Mouse (Mus musculus) neural tube, embryonic 12.5 days (tissue): ENCODE data around the gene Gm13276. TPM values are rescaled to one million over a fixed set of nuclear protein-coding genes. Genes with fewer than 3 reads are reported as not detected.
"Not testable (repeated sequence)": the region's sequence is repeated elsewhere in the genome, so short reads cannot be mapped to it uniquely, and the experiment has no call there.

ENCODE experiments used
- ATAC-seq: fragments of 200-750 bp; cut with Nextera tagmentation; 2 replicates; pipeline ENCODE4 v1.8.0; 2017; ENCODE audit warnings: low read depth, mild to moderate bottlenecking, moderate TSS enrichment, moderate library complexity; ENCODE audit not compliant: low FRiP score
- H3K27ac ChIP-seq: fragments of 300-500 bp; sonication (generic); 2 replicates; pipeline ENCODE4 v1.5.1; 2016
- H3K27me3 ChIP-seq: fragments of 300-500 bp; sonication (generic); replicated peaks from 2 replicates; pipeline ENCODE4 v1.6.1; 2016; ENCODE audit warnings: mild to moderate bottlenecking
- H3K36me3 ChIP-seq: fragments of 300-500 bp; sonication (generic); 2 replicates; pipeline ENCODE4 v1.6.1; 2016; ENCODE audit warnings: mild to moderate bottlenecking
- H3K4me1 ChIP-seq: fragments of 300-500 bp; sonication (generic); 2 replicates; pipeline ENCODE4 v1.6.1; 2016
- H3K4me2 ChIP-seq: fragments of 300-500 bp; sonication (generic); replicated peaks from 2 replicates; pipeline ENCODE4 v1.6.1; 2016; ENCODE audit warnings: mild to moderate bottlenecking
- H3K4me3 ChIP-seq: fragments of 300-500 bp; sonication (generic); 2 replicates; pipeline ENCODE4 v1.5.1; 2016
- H3K9ac ChIP-seq: fragments of 300-500 bp; sonication (generic); 2 replicates; pipeline ENCODE4 v1.6.1; 2016; ENCODE audit warnings: mild to moderate bottlenecking
- H3K9me3 ChIP-seq: fragments of 300-500 bp; sonication (generic); 2 replicates; pipeline ENCODE4 v1.6.1; 2016; ENCODE audit warnings: mild to moderate bottlenecking
- WGBS: fragments of 180-500 bp; shearing (Covaris S2); methylation state at CpG from one replicate; pipeline ENCODE4 v1.1.7; 2016; 5-methylcytosine and 5-hydroxymethylcytosine counted together
- polyA plus RNA-seq: library from polyadenylated mRNA; unstranded; fragments of >200 nt; fragmentation: Nextera tagmentation; extraction: Ambion mirVana; gene quantifications from 2 replicates; pipeline ENCODE4 v1.2.1, GENCODE M21; 2016

The Gm13276 gene
- polyA plus RNA-seq: not detected in 2 replicates

DNA sequence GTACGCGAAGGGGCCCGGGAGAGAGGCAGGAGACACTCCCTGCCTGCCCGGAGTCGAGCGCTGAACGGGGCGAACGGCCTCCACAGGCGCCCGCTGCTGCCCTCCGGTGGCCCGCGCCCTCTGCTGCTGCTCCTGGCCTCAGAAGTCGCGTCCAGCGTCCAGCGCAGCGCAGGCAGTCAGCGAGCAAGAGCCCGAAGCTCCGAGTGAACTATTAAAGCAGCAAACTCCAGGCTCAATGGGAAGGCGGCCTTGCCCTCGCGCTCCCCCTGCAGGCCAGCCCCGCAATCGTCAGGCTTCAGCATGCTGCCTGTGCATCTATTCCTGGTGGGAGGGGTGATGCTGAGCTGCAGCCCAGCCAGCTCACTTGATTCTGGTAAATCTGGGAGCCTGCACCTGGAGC lies at the start of gene Gm13276:
TSS of gene Gm13276 (plus strand) at position 301 of the 400 bp plus-strand sequence.
- H3K4me2 ChIP-seq, H3K9ac ChIP-seq, H3K4me3 ChIP-seq, H3K4me1 ChIP-seq, ATAC-seq, H3K27me3 ChIP-seq, H3K27ac ChIP-seq, H3K9me3 ChIP-seq, H3K36me3 ChIP-seq: not testable (repeated sequence)
- WGBS: no CpG with 5 or more reads among the region's 27 CpGs

DNA sequence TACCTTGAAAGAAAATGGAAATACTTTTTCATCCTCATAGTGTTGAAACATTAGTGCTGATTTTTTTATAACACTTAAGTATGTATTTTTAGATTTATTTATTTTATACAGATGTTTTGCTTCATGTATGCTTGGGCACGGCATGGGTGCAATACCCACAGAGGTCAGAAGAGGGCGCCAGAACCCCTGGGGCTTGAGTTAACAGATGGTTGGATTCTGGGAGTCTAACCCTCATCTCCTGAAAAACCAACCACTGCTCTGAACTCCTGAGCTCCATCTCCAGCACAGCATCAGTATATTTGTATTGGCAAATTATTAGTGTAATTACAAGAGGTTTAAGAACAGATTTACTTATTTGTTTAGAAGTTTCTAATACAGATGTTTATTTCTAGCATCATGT lies 47.0 kb upstream of the Gm13276 start:
- 6% methylated on average over 2 of the region's 2 CpGs for WGBS

DNA sequence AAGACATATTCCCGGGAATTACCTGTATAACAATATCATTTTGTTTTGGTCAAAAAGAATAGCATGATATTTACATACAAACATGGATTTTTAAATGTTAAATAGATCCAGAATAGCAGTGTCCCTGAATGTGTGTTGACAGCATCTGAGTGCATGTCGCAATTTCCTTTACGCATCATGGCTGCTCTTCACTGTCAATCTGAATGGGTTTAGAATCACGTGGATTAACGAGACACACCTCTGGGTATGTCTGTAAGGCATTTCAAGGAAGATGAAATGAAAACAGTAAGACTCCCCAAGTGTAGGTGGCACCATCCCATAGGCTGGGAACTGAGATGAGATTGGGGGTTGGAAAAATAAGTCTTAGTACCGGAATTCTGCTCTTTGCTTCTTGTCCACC lies 46.5 kb upstream of the Gm13276 start:
- Histone ChIP-seq H3K27ac (no peak overlapping the region), H3K4me2 (no peak overlapping the region), H3K27me3 (no peaks in the 10 kb centered on the region), H3K4me3 (no peak overlapping the region), H3K9me3 (no peaks in the 10 kb centered on the region), H3K36me3 (no peaks in the 10 kb centered on the region), H3K4me1 (no peaks in the 10 kb centered on the region), H3K9ac (no peak overlapping the region)
- WGBS: 94% methylated on average over 6 of the region's 6 CpGs
- no peak for ATAC-seq

More for the DNA sequence above, 47.0 kb upstream of the Gm13276 start:
- Histone ChIP-seq H3K4me2 (no peak overlapping the region), H3K4me1 (no peaks in the 10 kb centered on the region), H3K27me3 (no peaks in the 10 kb centered on the region), H3K27ac (no peak overlapping the region), H3K36me3 (no peaks in the 10 kb centered on the region), H3K9me3 (no peaks in the 10 kb centered on the region), H3K9ac (no peak overlapping the region), H3K4me3 (no peak overlapping the region)
- 0 out of 2 replicates have a peak, but pooled peaks have one; percentile 41 for ATAC-seq

- H3K9me3 ChIP-seq: no peaks in the 10 kb centered on the region
- no peaks in the 10 kb centered on the region for H3K36me3 ChIP-seq
- no peak for ATAC-seq
- H3K4me2 ChIP-seq: no peak overlapping the region
- H3K27ac ChIP-seq: no peak overlapping the region
- H3K4me3 ChIP-seq: no peak overlapping the region
- H3K27me3 ChIP-seq: no peaks in the 10 kb centered on the region
- no peaks in the 10 kb centered on the region for H3K4me1 ChIP-seq
- no peak overlapping the region for H3K9ac ChIP-seq
- 95% methylated on average over 4 of the region's 4 CpGs for WGBS
These were observed 44.1 kb upstream of the Gm13276 start for GRCm38 (mm10) chr4:88741426-88741825.

DNA sequence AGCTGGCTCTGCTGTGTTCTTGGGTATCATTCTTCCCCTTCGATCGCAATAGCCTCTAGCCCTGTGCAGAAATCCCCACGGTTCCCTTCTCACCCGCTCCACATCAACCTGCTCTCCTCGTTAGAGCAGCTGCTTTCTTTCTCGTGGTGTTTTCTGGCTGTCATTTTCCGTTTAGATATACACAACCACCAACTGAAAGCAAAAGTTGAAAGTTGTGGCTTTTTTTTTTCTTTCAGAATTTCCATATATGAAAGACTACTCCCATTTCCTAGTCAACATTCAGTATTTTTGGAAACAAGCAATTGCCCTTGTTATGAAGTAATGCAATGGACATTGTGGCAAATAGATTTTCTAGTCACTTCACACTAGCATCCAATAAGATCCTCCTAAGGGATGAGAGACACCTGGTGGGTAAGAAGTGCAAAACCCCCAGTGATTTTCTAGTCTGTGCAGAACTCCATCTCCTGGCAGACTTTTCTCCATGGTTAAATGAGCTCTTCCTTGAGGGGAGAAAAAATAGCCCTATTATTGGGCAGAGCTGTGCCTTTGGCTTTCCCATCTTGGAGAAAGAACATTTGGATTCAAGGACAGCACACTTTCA lies 42.6 kb upstream of the Gm13276 start:
- H3K9ac ChIP-seq: no peak overlapping the region
- 88% methylated on average over 7 of the region's 7 CpGs for WGBS

GRCm38 (mm10) chr4:88744207-88744606 lies 41.3 kb upstream of the Gm13276 start:
- no peak overlapping the region for H3K27ac ChIP-seq
- no peaks in the 10 kb centered on the region for H3K4me1 ChIP-seq
- H3K36me3 ChIP-seq: no peaks in the 10 kb centered on the region
- no peaks in the 10 kb centered on the region for H3K9me3 ChIP-seq
- no peak overlapping the region for H3K4me3 ChIP-seq
- H3K4me2 ChIP-seq: no peak overlapping the region
- H3K9ac ChIP-seq: no peak overlapping the region
- no peaks in the 10 kb centered on the region for H3K27me3 ChIP-seq
- ATAC-seq: no peak
- 72% methylated on average over 3 of the region's 3 CpGs for WGBS

More for the DNA sequence above, 42.6 kb upstream of the Gm13276 start:
- no peak overlapping the region for H3K4me2 ChIP-seq
- H3K36me3 ChIP-seq: no peaks in the 10 kb centered on the region
- no peak overlapping the region for H3K27ac ChIP-seq
- H3K4me1 ChIP-seq: no peaks in the 10 kb centered on the region
- H3K9me3 ChIP-seq: no peaks in the 10 kb centered on the region
- no peak overlapping the region for H3K4me3 ChIP-seq
- no peaks in the 10 kb centered on the region for H3K27me3 ChIP-seq
- no peak for ATAC-seq

DNA sequence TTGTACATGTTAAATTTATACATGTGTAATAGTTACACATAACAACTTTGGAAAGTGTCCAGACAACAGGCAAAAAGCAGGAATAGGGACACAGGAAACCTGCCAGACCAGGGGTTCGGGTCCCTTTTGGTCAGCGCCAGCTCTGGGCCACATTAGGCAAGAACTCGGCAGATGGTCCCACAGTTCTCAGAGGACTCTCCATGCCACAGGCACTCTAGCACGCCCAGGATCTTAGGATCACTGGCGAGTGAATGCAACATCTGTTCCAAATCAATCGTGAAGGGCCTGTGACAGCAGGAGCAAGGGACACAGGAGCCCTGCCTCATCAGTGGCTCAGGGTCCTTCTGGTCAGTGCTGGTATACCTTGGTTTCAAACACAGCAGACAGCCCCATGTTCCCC lies 35.6 kb upstream of the Gm13276 start:
- H3K36me3 ChIP-seq: no peaks in the 10 kb centered on the region
- H3K9ac ChIP-seq: no peak overlapping the region
- H3K4me2 ChIP-seq: no peak overlapping the region
- WGBS: 65% methylated on average over 6 of the region's 6 CpGs
- H3K9me3 ChIP-seq: no peaks in the 10 kb centered on the region
- H3K4me1 ChIP-seq: no peaks in the 10 kb centered on the region
- H3K27ac ChIP-seq: no peak overlapping the region
- no peaks in the 10 kb centered on the region for H3K27me3 ChIP-seq
- no peak for ATAC-seq
- no peak overlapping the region for H3K4me3 ChIP-seq

GRCm38 (mm10) chr4:88754818-88755340 lies 30.6 kb upstream of the Gm13276 start, which contains the start of gene Gm13271:
Gene Gm13271 (plus strand): TSS chr4:88754868.
- H3K27ac ChIP-seq, H3K4me1 ChIP-seq, H3K27me3 ChIP-seq, H3K9me3 ChIP-seq, H3K9ac ChIP-seq, H3K4me3 ChIP-seq, H3K36me3 ChIP-seq, H3K4me2 ChIP-seq, ATAC-seq: not testable (repeated sequence)
- WGBS: 84% methylated on average over 15 of the region's 15 CpGs

- Histone ChIP-seq H3K9ac (peak overlapping the region; percentile 10; the same call in 1 of the 2 replicates), H3K4me2 (peak overlapping the region; percentile 62), H3K4me3 (peak overlapping the region; percentile 33)
- WGBS: 12% methylated on average over 29 of the region's 31 CpGs
- H3K27me3 ChIP-seq, H3K36me3 ChIP-seq, H3K27ac ChIP-seq, H3K4me1 ChIP-seq, H3K9me3 ChIP-seq: not testable (repeated sequence)
- ATAC-seq: peak; percentile 41; the same call in 1 of the 2 replicates
These were observed 28.7 kb upstream of the Gm13276 start for GRCm38 (mm10) chr4:88756581-88757513.

GRCm38 (mm10) chr4:88757628-88758031 lies 27.9 kb upstream of the Gm13276 start:
- not testable (repeated sequence) for H3K9me3 ChIP-seq, H3K27ac ChIP-seq, H3K4me1 ChIP-seq, H3K36me3 ChIP-seq, H3K27me3 ChIP-seq, H3K9ac ChIP-seq
- ATAC-seq: peak; percentile 100
- WGBS: under 1% methylated on average over 21 of the region's 21 CpGs
- Histone ChIP-seq H3K4me3 (peak overlapping the region; percentile 33), H3K4me2 (peak overlapping the region; percentile 62)

DNA sequence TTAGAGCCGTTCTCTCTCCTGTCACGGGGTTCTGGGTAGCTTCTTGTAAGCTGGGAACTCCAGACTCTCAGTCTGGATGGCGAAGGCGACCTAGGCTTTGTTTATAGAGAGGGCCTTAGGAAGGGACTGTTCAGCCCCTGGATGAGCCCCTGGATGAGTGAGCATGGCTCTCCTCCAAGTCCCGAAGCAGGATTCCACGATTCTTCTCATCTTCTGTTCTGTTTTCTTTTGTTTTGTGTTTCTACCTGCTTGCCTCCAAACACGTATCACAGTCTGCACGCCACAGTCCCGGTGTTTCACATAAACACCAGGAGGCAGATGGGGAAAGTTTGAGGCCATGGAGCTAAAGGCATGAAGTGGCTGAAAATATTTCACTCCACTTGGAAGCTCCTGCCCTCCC lies 26.8 kb upstream of the Gm13276 start:
- not testable (repeated sequence) for H3K9ac ChIP-seq, H3K36me3 ChIP-seq, H3K4me3 ChIP-seq, H3K9me3 ChIP-seq, H3K4me1 ChIP-seq, H3K4me2 ChIP-seq, ATAC-seq, H3K27ac ChIP-seq, H3K27me3 ChIP-seq
- 92% methylated on average over 9 of the region's 9 CpGs for WGBS

DNA sequence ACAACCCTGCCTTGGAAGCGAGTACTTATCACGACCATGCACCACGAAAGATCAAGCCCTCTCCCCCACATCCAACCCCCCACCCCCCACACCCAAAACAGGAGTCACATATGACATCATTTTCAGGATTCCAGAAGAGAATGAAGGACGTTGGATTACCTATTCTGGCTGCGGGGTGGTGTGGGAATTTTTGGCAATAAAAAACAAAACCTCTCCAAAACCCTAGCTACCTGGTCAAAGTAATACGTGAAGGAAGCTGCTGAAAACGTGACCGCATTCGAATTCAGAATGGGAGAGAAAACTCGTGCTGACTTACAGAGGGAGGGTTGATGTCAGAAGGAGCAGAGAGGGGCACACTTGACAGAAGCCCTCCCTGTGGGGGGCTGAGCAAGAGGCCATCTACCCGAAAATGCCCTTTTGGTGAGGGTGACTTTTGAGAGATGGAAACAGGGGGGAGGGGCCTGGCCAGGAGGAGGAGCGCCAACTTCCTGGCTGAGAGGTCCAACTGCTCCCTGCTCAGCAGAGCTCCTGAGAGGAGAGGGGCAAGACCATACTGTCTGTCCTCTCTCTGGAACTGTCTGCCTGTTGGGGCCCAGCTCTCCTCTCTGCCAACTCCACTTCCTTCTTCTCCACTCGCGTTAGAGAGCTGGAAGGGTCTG lies 25.8 kb upstream of the Gm13276 start, which contains the start of gene Gm13283:
TSS of gene Gm13283 (plus strand) at position 510 of the 659 bp plus-strand sequence.
- not testable (repeated sequence) for H3K27me3 ChIP-seq, H3K27ac ChIP-seq, H3K36me3 ChIP-seq, H3K9me3 ChIP-seq, ATAC-seq, H3K4me1 ChIP-seq, H3K9ac ChIP-seq
- peak within 1 kb of the TSS; percentile 59 for H3K4me2 ChIP-seq
- 24% methylated on average over 11 of the region's 14 CpGs for WGBS
- H3K4me3 ChIP-seq: peak within 1 kb of the TSS; percentile 27
